Mouse (Mus musculus) megakaryocyte, adult 5-6 weeks (primary cell): ENCODE results near the gene Shc4. TPM values are rescaled to one million over a fixed set of nuclear protein-coding genes. Genes with fewer than 3 reads are reported as not detected.

Source experiments
- ATAC-seq: 2 replicates; pipeline ENCODE4 v1.8.0; 2016; ENCODE audit warnings: mild to moderate bottlenecking, inconsistent platforms; ENCODE audit not compliant: poor library complexity, severe bottlenecking
- total RNA-seq, 2 experiments: library from RNA; stranded (forward) in 1 of 2; stranded (reverse) in 1 of 2; fragments of 153-499, 151-499 nt in 1 of 2; fragments of 221-1000, 200-1000 nt in 1 of 2; gene quantifications; 2 replicates each; pipeline versions ENCODE4 v1.2.3 to v1.2.4; 2015 to 2017

Shc4 gene
- total RNA-seq (2015) (0.13 and 0.46 TPM in 2 replicates), total RNA-seq (2017) (0.07 and 0.16 TPM in 2 replicates)

DNA sequence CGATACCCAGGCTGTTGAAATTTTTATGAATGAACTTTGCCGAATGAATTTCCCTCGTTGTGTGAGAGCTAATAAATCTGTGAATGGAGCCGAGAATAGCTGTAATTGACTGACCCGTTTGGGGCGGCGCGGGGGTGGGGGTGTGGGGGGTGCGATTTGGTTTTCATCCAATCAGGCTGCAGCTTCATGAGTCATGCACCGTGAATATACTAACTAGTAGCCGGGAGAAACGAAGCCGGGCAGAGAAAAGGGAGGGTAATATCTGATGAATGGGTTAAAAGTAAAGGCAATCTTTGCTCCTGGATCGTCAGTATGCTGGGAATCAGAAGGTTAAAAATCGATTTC, at the start of gene Shc4:
TSS of gene Shc4 (minus strand) at position 63 of the 345 bp plus-strand sequence.
- ATAC-seq: no peak

DNA sequence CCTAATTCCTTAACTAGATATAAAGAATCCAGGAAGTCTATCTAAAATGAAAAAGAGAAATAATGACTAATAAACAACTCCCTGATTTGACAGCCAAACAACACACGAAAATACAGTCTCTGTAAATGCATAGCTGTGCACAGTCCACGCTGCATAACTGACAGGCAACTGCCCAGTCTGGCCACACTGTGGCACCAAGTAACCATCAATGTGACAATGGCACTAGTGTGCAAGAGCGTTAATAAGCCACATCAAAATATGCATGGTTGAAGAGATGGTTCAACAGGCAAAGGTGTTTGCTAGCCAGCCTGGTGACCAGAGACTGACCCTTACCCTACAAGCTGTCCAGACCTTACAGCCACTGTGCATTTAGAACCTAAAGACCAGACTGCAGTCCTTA, 41.1 kb upstream of the Shc4 start:
- 0 out of 2 replicates have a peak, but pooled peaks have one; percentile 45 for ATAC-seq

DNA sequence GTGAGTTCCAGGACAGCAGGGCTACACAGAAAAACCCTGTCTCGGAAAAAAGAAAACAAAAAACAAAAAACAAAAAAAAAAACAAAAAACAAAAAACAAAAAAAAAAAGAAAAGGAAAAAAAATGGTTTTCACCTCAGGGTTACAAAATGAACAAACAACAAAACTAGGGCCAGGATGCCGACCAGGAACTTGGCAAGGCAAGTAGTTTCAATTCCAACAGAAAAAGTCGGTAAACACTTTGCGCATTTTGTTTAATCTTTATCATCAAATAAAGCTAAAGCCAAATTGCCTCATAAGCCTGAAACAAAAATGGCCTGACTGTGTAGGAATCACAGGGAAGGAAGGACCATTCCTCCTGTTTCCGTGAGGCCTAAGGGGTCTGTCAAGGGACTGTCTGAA, 40.6 kb upstream of the Shc4 start:
- no peak for ATAC-seq

DNA sequence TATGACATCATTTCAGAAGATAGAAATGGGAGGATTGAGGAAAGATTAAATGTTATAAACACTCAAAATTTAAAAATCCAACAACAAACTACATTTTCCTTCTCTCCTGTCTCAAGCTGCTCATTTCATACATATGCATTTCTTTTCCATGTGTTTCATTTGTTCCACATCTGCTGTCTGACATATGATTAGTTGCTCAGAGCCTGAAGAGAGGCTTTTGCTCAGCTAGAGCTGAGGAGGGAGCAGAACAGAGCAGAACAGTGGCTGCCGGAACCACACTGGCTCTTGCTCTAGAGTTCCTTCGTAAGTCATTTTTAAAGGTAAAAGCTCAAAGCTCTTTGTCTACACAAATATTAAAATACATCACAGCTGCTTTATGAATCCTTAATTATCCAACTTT, 25.4 kb upstream of the Shc4 start:
- ATAC-seq: no peak

DNA sequence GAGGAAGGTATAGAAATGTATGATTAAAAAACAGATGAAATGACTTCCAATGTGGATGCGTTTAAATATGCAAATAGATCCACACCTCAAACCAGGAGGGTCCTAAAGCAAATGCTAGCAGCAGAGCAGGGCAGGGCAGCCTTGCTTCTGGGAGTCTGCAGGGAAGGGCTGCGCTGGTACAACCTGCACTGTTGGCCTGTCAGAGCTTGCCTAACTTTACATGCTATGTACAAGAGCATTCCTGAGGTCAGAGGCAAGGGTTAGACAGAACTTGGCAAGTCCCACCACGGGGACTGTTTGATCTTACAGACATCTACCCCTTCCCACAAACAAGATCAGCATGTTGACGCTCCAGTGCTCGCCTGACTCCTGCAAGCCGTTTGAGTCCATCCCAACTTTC, 15.4 kb upstream of the Shc4 start:
- no peak for ATAC-seq

DNA sequence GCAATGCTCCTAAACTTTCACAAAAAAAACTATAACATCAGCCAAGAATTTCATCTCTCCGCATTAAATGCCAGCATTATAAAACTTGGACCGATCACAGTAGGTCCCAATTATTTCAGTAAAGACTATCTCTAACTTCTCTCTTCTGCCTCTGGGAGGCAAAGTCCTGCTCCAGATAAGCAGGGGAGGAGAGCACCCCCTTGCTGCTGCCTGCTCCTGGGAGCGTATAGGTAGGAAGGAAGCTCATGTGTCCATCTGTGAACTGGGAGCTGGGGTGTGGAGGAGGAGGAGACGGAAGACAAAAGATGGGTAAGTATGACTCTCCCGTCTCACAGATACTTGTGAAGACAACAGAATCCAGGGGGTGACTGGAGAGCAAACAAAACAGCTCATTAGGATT, 14.8 kb upstream of the Shc4 start:
- ATAC-seq: no peak

DNA sequence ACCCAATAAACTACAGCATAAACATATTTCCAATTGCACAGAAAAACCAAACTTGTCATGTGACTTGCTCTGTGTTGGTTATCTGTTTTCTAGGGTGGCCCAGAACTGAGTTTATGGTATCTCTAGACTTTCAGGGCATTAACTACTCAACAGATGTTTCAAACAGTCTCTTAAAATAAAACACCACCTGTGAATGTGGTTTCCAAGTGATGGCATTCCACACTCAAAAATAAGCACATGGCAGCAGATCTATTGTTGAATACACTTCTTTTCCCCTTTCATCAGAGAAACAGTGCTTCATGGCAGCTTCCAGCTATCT, 12.0 kb upstream of the Shc4 start:
- no peak for ATAC-seq

DNA sequence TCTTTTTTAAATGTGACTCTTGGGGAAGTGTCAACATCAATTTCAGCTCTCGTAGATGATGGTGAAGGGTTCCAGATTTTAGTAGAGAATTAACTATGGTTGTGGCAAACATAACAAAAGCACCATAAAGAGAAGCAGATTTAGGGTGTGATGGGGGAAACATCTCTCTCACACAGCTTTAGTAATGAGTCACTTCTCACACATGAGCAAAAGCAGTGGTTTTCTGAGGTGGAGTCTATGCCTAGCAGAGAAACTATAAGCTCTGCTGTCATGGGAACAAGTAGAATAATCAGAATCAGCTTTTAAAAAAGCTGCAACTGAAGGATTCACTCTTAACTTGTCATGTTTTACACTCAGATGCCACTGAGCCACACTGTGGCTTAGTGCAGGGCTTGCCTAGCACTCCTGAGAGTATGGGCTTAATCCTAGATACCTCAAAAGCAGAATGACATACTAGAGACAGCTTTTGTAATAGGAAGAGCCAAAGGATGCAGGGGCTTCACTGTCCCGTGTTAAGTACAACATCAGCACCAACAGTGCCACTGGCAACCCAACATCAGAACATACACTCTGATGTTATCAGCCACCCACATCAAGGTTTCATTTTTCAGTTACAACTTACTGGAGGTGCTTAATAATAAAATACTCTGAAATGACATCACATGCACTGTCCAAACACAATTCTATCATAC, 11.5 kb upstream of the Shc4 start:
- no peak for ATAC-seq

DNA sequence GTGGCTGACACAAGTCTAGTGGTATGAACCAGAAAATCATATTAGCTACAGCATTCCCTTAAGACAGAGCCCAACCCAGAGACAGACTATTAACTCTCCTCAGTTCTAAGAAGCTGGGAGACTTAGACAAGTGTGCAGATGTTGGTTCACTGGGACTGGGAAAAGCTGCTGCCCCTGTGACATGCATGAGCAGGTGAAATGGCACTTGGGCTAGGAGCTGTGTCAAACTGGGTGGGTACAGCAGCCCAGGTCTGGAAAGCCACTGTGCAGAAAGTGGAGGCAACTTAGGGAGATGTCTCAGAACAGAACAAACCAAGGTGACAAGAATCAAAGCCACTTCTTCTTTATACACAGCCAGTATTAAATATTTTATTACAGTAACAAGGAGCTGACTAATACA, 10.8 kb upstream of the Shc4 start:
- no peak for ATAC-seq

DNA sequence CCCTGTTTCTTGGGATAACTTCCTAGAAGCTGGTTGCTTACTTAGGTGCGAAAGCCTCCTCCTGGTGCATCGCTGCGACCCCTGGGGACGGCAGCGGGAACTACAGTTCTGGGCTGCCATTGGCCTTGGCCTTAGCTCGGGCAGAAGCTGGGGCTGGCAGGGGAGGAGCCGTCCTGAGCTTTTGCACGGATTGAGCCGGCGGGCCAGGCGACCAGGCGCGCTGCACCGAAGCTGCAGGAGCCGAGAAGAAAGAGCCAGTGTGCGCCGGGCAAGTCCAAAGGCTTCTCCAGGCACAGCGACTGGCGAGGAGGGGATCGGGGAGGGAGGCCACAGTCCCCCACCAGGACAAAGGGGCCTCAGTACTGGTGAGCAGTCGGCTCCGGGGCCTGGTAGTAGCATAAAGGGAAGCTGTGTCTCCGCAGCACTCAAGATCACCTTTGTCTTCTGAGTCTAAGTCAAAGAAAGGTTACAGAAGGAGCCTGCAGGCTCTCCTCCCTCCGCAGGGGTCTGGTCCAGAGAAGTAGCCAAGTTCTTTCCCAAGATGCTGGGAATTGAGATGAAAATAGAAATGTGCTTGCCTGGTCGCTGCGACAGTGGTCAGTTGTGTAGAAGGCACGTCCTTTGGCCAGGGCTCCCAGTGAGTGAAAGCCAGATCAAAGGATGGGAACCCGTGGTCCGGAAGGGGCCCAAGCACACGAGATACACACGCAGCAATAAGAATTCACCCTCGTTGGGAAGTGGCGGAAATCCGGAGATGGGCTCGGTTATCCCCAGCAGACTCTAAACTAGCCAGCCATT, 8.0 kb upstream of the Shc4 start:
- peak; percentile 98 for ATAC-seq

DNA sequence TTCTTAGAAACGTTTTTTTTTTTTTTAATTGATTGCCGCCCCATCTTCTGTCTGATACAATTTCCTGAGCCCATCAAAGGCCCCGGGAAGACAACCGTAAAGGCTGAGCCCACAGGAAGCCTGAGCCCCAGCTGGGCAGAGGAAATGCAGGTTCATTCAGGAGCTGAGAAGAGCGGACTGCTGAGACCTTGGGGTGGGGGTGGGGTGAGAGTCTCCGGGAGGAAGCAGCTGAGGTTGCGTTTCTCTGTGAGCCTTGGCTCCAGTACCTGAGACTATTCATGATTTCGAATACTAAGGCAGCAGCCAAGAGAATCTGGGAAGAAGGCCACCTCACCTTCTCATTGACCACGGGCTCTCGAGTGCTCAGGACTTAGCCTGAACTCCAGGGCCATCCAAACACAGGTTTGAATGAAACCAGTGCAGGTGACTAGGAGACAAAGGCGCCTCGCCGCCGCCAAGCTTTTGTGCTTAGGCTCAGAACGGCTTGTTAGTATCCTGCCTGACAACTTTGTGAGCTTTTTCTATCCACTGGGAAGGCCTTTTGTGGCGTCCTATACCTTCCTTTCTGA, 682 bp upstream of the Shc4 start:
- peak; percentile 55 for ATAC-seq

DNA sequence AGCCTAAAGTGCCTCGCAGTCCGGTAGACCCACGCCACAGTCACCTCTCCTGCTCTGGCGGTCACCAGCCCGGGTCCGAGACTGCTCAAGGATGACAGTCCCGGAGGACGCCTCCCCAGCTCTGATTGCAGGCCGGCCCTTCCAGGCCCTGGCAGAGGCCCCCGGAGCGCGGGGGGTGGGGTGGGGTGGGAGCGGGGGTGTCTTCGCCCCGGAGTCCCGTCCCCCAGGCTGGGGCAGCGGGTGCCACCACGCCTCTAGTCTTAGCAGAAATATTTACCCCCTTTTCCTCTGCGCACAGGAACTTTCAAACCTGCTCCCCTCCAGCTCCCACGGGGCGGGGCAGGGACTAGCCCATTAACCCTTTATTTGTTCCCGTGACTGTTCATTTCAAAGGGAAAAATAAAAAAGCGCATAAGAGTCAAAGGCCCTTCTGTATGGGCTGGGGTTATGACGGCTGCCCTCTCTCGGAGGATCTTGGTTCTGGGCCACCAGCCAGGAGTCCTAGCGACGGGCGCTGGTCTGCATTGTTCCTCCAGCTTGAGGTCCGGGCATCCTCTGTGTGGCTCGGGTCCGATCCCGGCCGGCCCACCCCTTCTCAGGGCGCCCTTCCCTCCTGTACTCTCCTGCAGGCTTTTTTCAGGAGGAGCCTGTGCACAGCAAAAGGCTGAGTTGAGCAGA, 401 bp downstream of the Shc4 start:
- ATAC-seq: peak; percentile 53

DNA sequence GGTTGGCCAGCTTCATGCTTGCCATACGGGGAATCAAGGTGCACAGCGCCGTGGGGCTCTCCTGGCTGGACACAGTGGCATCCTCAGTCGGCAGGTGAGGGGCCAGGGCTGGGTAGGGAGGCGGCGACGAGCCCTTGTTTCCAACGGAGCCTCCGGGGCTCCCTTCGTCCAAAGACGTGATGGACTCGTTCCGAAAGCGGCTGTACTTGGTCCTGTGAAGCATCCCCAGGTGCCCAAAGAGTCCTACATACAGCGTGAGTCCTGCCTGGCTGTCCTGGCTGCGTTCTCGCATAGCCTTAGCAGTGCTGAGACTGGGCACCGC, 901 bp downstream of the Shc4 start:
- ATAC-seq: no peak

DNA sequence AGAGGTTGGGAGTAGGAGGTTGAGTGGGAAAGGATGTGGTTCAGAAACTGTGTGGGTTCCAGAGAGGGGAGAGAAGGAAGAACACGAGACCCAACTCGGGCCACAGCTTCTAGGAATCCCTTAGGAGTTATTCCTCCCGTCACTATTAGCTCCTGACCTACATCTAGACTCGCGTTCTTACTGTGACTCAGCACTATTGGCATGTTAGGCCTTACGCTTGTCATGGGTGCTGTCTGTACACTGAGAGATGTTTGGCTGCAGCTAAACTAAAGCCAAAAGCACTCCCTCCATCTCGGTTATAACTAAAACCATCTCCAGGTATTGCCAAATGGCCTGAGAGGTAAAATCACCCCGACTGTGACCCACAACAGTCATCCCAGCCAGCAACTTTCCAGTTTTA, 7.3 kb downstream of the Shc4 start:
- no peak for ATAC-seq

DNA sequence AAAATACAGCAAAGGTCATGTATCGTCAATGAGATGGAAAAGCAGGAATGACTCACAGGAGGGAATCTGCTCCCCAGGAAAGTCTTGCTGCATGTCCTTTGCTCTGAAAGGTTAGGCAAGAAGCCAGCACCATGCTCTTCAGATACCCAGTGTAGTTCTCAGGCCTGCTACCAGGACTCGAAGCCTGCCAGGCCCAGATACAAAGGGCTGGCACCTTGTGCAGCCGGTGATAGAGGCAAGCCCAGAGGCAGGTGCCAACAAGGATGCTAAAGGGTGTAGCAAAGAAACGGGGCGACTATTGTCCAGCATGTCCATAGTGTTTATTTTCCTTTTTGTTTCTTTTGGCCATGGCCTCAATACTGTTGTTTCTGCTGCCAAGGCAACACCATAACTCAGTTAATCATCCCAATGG, 17.4 kb downstream of the Shc4 start:
- ATAC-seq: no peak

DNA sequence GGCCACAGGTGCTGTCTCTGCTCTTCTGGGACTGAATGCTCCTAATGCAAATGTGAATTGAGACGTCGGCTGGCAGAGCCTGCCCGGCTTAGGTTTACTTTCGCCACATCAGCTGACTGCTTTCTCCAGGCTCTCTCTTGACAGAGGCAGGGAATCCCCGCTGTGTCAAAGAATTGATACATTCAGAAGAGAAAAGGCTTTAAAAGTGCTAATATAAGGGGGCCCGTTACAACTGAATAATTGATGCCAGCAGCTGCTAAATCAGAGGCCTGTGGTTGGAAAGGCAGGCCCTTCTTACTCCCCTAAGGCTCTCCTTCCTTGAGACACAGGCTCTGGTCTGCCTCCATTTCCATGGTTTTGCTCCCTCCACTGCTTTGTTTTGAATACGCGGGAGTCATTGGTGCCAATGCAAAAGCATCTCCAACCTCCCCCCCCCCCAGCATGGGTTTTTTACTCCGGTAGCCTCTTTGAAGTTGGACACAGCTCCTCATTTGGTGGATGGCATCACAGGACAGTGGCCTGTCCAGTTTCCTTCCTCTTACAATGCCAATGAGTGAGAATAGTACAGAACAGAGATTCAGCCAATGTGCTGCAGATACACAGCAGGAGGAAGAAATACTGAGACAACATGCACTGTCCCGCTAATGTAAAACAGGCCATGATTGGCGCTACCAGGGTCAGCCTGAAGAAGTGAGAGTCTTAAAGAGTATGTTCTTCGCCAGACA, 18.9 kb downstream of the Shc4 start:
- no peak for ATAC-seq

DNA sequence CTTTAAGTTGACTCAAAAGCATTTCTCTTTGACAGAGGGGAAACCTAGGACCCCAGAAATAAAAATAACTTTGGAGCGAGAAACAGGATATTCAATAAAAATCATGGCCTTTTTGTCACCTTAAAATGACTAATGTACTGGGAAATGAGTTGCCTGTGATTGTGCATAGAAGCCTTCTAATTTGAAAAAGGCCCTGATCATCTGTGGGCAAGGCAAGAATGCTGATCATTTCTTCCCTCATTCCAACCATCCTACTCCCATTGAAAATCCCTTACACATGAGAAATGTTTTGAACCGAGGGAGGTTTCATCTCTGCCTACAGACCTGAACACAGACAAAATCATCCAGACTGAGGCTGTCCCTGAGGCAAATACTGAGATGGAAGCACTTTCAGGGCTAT, 21.1 kb downstream of the Shc4 start:
- ATAC-seq: no peak

DNA sequence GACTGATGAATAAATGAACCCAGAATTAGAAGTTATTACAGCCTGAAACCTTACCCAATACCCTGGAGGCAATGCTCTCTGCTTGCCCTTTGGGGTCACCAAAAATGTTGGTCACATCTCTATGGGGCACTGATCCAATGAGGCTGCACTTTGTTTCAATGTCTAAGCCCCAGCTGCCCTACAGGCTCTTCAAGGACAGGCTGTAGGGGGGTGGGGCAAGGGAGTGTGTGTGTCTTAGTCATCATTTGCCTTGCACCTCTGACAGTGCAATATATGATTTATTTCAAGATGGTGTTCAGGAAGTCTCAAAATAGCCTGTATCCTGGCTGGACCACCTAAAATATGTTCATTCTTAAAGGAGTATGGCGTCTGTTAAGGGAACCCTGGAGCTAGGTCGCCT, 22.3 kb downstream of the Shc4 start:
- ATAC-seq: no peak

DNA sequence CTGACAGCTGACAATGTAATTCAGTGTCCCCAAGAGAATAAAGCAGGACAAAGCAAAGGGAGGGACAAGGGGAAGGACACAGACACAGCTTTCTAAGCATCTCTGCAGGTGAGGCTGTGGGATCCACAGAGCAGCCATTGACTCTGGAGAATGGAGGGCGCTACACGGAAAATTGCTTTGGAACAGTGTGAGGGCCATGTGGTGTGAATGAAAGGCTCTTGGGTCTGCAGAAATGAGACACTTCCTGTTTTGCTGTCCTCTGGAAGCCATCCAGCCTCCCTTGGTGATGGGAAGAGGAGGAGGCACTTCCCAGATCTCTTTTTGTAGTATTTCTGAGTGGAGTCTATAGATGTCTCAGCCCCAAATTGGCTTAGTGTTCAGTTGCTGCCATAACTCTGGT, 27.7 kb downstream of the Shc4 start:
- ATAC-seq: no peak

DNA sequence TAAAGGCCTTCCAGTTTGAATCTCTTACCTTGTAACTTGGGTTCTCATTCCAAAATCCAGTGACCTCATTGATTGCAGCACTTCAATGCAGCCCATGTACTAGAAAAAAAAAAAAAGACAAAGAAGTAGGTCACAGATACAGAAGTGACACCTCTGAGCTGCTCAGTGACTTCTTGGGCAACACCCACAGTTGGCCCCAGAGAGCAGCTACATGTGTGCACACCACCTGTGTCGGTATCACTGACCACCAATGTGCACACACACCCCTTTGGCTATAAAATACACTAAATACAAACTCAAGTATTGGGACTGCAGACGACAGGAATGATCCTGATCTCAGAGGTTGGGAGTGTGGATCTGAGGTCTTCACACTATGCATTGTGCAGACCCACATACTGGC, 29.1 kb downstream of the Shc4 start:
- ATAC-seq: no peak

DNA sequence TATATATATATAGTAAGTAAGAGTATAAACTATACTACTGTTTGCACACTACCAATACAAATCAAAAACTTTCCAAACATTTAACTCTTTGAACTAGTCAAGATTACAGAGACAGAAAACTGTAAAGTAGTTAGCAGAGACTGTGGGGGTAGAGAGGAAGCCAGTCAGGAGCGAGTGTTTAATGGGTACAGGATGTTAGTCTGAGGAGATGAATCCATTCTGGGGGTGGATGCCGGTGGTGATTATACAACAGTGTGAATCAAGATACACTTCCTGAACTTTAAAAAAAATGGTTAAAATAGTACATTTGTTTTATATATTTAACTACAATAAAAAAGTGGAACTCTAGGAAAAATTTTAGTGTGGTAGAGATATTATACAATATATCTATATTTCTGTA, 31.9 kb downstream of the Shc4 start:
- no peak for ATAC-seq
